Mouse (Mus musculus) left cerebral cortex, adult 6 months (tissue): ENCODE results near the gene Dcun1d1. TPM values are rescaled to one million over a fixed set of nuclear protein-coding genes. Genes with fewer than 3 reads are reported as not detected.

Experiments used
- long read RNA-seq, 2 experiments: library from polyadenylated mRNA; unstranded; transcript quantifications; one replicate each; pipeline ENCODE4 v2.0.0; 2019 to 2020
- polyA plus RNA-seq: library from polyadenylated mRNA; unstranded; fragments of <200 nt; fragmentation: Nextera tagmentation; gene quantifications from 2 replicates; pipeline ENCODE4 v1.2.3, GENCODE M21; 2021

Dcun1d1 gene
- 56.4 and 60.9 TPM in 2 replicates for polyA plus RNA-seq
- long read RNA-seq, experiment 1, full-length matches to known transcripts, result 114 of 166 reads
- long read RNA-seq, experiment 1, partial matches to known transcripts, result 20 of 166 reads
- long read RNA-seq, experiment 1, other reads (novel, unspliced or antisense), result 32 of 166 reads
- long read RNA-seq, experiment 2, full-length matches to known transcripts, result 42 of 71 reads
- long read RNA-seq, experiment 2, partial matches to known transcripts, result 9 of 71 reads
- long read RNA-seq, experiment 2, other reads (novel, unspliced or antisense), result 20 of 71 reads

GRCm38 (mm10) chr3:35937345-35937744, at the start of gene Dcun1d1:
Gene Dcun1d1, minus strand, starts transcription at chr3:35937445.

Other genes with a start within 250 kb of the Dcun1d1 start
- gene Atp11b, start 183.3 kb downstream of the Dcun1d1 start, polyA plus RNA-seq, result 7.9 and 9.9 TPM in 2 replicates
- 13.4 and 15.7 TPM in 2 replicates for gene Mccc1, start 63.2 kb upstream of the Dcun1d1 start, polyA plus RNA-seq
- gene Ccdc144b, start 116.1 kb upstream of the Dcun1d1 start, polyA plus RNA-seq, result not detected in 2 replicates
- 31.5 and 39.1 TPM in 2 replicates for gene Acad9, start 128.5 kb upstream of the Dcun1d1 start, polyA plus RNA-seq
- 5.4 and 7.4 TPM in 2 replicates for gene D3Ertd254e, start 213.6 kb upstream of the Dcun1d1 start, polyA plus RNA-seq